Mouse (Mus musculus): ENCODE measurements around the gene 1700021F05Rik. TPM values are rescaled to one million over a fixed set of nuclear protein-coding genes. Genes with fewer than 3 reads are reported as not detected.

1700021F05Rik gene
- polyA plus RNA-seq (2014; fragmentation: Nextera tagmentation; extraction: Ambion mirVana) = 74.3 and 81.8 TPM in 2 replicates

- DNase-seq (ENCODE audit: low spot score) = peak; percentile 94
- WGBS = under 1% methylated on average over 51 of the region's 56 CpGs
- peak; percentile 99 for ATAC-seq
- H3K9ac ChIP-seq (ENCODE audit: low read length) = peak within 1 kb of the TSS; percentile 76
- peak within 1 kb of the TSS; percentile 66 for H3K4me2 ChIP-seq (ENCODE audit: low read length)
- H3K9me3 ChIP-seq (replicated peaks; ENCODE audit: control insufficient read depth, low read length) = no peaks in the 10 kb centered on the region
- peaks cover 9% of the 10 kb centered on the region for H3K36me3 ChIP-seq (ENCODE audit: control insufficient read depth, insufficient read depth, low read length)
- peaks cover 6% of the 10 kb centered on the region for H3K4me1 ChIP-seq (ENCODE audit: control insufficient read depth, insufficient read depth, low read length)
- H3K27me3 ChIP-seq (replicated peaks; ENCODE audit: control insufficient read depth, insufficient read depth, low read length) = no peaks in the 10 kb centered on the region
- no peak within 1 kb of the TSS; the same call in 1 of the 2 replicates for H3K27ac ChIP-seq (ENCODE audit: low read depth, low read length)
- peak within 1 kb of the TSS; percentile 86 for H3K4me3 ChIP-seq (ENCODE audit: low read depth, low read length)
Observed at GRCm38 (mm10) chr10:43540442-43541152, at the start of gene 1700021F05Rik. Gene 1700021F05Rik, minus strand, starts transcription at chr10:43540994.

- Histone ChIP-seq H3K9me3 (replicated peaks; ENCODE audit: control insufficient read depth, low read length) (no peaks in the 10 kb centered on the region), H3K36me3 (ENCODE audit: control insufficient read depth, insufficient read depth, low read length) (peaks cover 13% of the 10 kb centered on the region), H3K9ac (ENCODE audit: low read length) (no peak overlapping the region), H3K27me3 (replicated peaks; ENCODE audit: control insufficient read depth, insufficient read depth, low read length) (no peaks in the 10 kb centered on the region), H3K4me2 (ENCODE audit: low read length) (no peak overlapping the region), H3K27ac (ENCODE audit: low read depth, low read length) (no peak overlapping the region), H3K4me1 (ENCODE audit: control insufficient read depth, insufficient read depth, low read length) (no peaks in the 10 kb centered on the region), H3K4me3 (ENCODE audit: low read depth, low read length) (no peak overlapping the region)
- 74% methylated on average over 8 of the region's 8 CpGs for whole genome bisulfite sequencing
- DNase-seq (ENCODE audit: low spot score) (no peak), ATAC-seq (no peak)
Observed at GRCm38 (mm10) chr10:43588470-43589177, 47.8 kb upstream of the 1700021F05Rik start.

DNA sequence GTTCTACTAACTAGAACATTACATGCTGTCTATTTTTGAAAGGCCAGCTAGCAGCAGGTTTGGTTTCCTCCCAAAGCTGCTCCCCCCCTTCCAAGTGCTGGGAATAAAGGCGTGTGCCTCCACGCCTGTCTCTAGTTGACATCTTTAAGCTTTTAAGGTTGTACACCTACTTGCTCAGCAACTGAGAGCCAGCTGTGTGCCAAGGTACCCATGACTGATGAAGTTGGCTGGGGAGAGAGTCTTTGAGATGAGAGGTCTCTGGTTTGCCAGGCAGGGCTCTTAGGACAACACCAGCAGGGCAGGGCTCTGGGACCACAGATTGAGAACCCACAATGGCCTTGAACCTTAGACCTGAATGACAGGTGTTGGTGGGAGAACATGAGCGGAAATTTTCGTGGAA, 43.7 kb upstream of the 1700021F05Rik start:
- Histone ChIP-seq H3K9me3 (replicated peaks; ENCODE audit: control insufficient read depth, low read length) (no peaks in the 10 kb centered on the region), H3K27ac (ENCODE audit: low read depth, low read length) (no peak overlapping the region), H3K36me3 (ENCODE audit: control insufficient read depth, insufficient read depth, low read length) (peaks cover 31% of the 10 kb centered on the region), H3K9ac (ENCODE audit: low read length) (no peak overlapping the region), H3K4me3 (ENCODE audit: low read depth, low read length) (no peak overlapping the region), H3K27me3 (replicated peaks; ENCODE audit: control insufficient read depth, insufficient read depth, low read length) (no peaks in the 10 kb centered on the region), H3K4me1 (ENCODE audit: control insufficient read depth, insufficient read depth, low read length) (peaks cover 2% of the 10 kb centered on the region; the same call in 1 of the 2 replicates), H3K4me2 (ENCODE audit: low read length) (no peak overlapping the region)
- WGBS = 95% methylated on average over 4 of the region's 4 CpGs
- ATAC-seq (no peak), DNase-seq (ENCODE audit: low spot score) (no peak)

- no peaks in the 10 kb centered on the region for H3K27me3 ChIP-seq (replicated peaks; ENCODE audit: control insufficient read depth, insufficient read depth, low read length)
- 52% methylated on average over 3 of the region's 3 CpGs for WGBS
- H3K9me3 ChIP-seq (replicated peaks; ENCODE audit: control insufficient read depth, low read length) = no peaks in the 10 kb centered on the region
- peak overlapping the region; percentile 97 for H3K27ac ChIP-seq (ENCODE audit: low read depth, low read length)
- H3K9ac ChIP-seq (ENCODE audit: low read length) = peak overlapping the region; percentile 99
- peaks cover 7% of the 10 kb centered on the region for H3K4me1 ChIP-seq (ENCODE audit: control insufficient read depth, insufficient read depth, low read length)
- peaks cover 31% of the 10 kb centered on the region for H3K36me3 ChIP-seq (ENCODE audit: control insufficient read depth, insufficient read depth, low read length)
- ATAC-seq = no peak
- H3K4me3 ChIP-seq (ENCODE audit: low read depth, low read length) = peak overlapping the region; percentile 85
- DNase-seq (ENCODE audit: low spot score) = no peak
- H3K4me2 ChIP-seq (ENCODE audit: low read length) = peak overlapping the region; percentile 81
Observed at GRCm38 (mm10) chr10:43581260-43581659, 40.5 kb upstream of the 1700021F05Rik start.

GRCm38 (mm10) chr10:43580649-43581078, 39.9 kb upstream of the 1700021F05Rik start:
- Histone ChIP-seq H3K9me3 (replicated peaks; ENCODE audit: control insufficient read depth, low read length) (no peaks in the 10 kb centered on the region), H3K4me3 (ENCODE audit: low read depth, low read length) (peak overlapping the region; percentile 85), H3K27me3 (replicated peaks; ENCODE audit: control insufficient read depth, insufficient read depth, low read length) (no peaks in the 10 kb centered on the region), H3K36me3 (ENCODE audit: control insufficient read depth, insufficient read depth, low read length) (peaks cover 31% of the 10 kb centered on the region), H3K4me2 (ENCODE audit: low read length) (peak overlapping the region; percentile 81), H3K27ac (ENCODE audit: low read depth, low read length) (peak overlapping the region; percentile 97), H3K4me1 (ENCODE audit: control insufficient read depth, insufficient read depth, low read length) (peaks cover 7% of the 10 kb centered on the region), H3K9ac (ENCODE audit: low read length) (peak overlapping the region; percentile 99)
- ATAC-seq = peak; percentile 38
- whole genome bisulfite sequencing = under 1% methylated on average over 15 of the region's 15 CpGs
- DNase-seq (ENCODE audit: low spot score) = peak; percentile 94

DNA sequence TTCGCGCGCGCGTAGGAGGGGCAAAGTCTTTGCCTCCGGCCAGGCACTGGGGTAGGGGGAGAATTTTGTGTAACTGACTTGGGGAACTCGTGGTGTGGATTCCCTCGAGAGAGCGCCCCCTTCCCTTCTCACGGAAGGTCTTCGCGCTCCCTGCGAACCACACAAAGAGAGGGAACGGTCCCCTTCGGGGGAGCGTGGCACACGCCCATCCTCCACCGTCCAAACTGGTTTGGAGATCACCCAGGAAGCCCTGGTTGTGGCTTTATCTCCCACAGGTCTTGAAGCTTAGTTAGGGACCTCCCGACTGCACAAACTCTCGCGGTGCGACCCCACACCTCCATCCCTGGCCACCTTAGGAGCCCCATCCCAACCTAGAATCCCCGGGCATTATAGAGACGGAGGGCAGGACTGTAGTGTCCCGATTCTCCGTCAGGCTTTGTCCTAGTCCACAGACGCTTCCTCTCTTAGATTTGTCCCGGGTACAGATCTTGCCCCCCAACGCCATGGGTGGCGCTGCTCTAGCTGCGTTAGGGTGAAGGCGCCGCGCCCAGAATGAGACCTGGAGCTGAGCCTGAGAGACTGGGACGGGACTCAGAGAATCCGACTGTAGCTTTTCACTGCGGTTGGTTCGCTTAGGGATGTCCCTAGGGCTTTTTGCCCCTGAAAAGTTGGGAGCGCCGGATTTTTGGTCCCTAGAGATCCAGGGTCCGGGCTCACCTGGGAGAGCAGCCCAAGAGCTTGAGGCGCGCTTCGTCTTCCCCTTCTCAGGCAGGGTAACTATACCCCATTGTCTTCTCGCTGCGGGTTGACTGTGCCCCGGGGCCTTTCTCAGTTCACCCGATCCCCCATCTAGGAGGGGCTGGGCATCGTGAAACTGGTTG, 38.8 kb upstream of the 1700021F05Rik start:
- H3K9me3 ChIP-seq (replicated peaks; ENCODE audit: control insufficient read depth, low read length) = no peaks in the 10 kb centered on the region
- peak overlapping the region; percentile 81 for H3K4me2 ChIP-seq (ENCODE audit: low read length)
- ATAC-seq (peak; percentile 42), DNase-seq (ENCODE audit: low spot score) (peak; percentile 80)
- under 1% methylated on average over 49 of the region's 49 CpGs for WGBS
- peaks cover 28% of the 10 kb centered on the region for H3K36me3 ChIP-seq (ENCODE audit: control insufficient read depth, insufficient read depth, low read length)
- H3K4me1 ChIP-seq (ENCODE audit: control insufficient read depth, insufficient read depth, low read length) = peaks cover 7% of the 10 kb centered on the region
- H3K4me3 ChIP-seq (ENCODE audit: low read depth, low read length) = peak overlapping the region; percentile 85
- H3K27me3 ChIP-seq (replicated peaks; ENCODE audit: control insufficient read depth, insufficient read depth, low read length) = no peaks in the 10 kb centered on the region
- peak overlapping the region; percentile 99 for H3K9ac ChIP-seq (ENCODE audit: low read length)
- peak overlapping the region; percentile 97 for H3K27ac ChIP-seq (ENCODE audit: low read depth, low read length)

GRCm38 (mm10) chr10:43578754-43579380, 38.1 kb upstream of the 1700021F05Rik start:
- H3K4me1 ChIP-seq (ENCODE audit: control insufficient read depth, insufficient read depth, low read length) = peaks cover 7% of the 10 kb centered on the region
- ATAC-seq = peak; percentile 88
- H3K4me2 ChIP-seq (ENCODE audit: low read length) = peak overlapping the region; percentile 81
- peak overlapping the region; percentile 97 for H3K27ac ChIP-seq (ENCODE audit: low read depth, low read length)
- peak; percentile 90 for DNase-seq (ENCODE audit: low spot score)
- under 1% methylated on average over 52 of the region's 65 CpGs for WGBS
- peak overlapping the region; percentile 85 for H3K4me3 ChIP-seq (ENCODE audit: low read depth, low read length)
- no peaks in the 10 kb centered on the region for H3K9me3 ChIP-seq (replicated peaks; ENCODE audit: control insufficient read depth, low read length)
- no peaks in the 10 kb centered on the region for H3K27me3 ChIP-seq (replicated peaks; ENCODE audit: control insufficient read depth, insufficient read depth, low read length)
- peak overlapping the region; percentile 99 for H3K9ac ChIP-seq (ENCODE audit: low read length)
- H3K36me3 ChIP-seq (ENCODE audit: control insufficient read depth, insufficient read depth, low read length) = peaks cover 21% of the 10 kb centered on the region

DNA sequence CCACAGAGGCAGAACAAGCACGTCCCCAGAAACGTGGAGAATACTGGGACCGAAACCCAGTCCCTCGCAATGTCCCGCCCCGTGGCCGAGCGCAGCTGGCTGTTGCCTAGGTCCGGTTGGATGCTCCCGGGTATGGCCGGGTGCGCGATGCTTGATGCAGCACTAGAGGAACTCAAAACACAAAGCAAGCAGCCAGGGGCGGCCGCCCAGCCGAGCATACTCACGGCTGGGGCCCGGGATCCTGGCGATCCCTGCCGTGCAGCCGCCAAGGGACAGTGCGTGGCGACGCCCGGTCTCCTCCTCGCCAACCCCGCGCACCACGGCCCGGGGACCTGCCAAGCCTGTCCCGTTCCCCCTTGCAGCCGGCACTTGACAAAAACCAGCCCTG, 37.6 kb upstream of the 1700021F05Rik start:
- Histone ChIP-seq H3K4me3 (ENCODE audit: low read depth, low read length) (peak overlapping the region; percentile 85), H3K9ac (ENCODE audit: low read length) (peak overlapping the region; percentile 99), H3K4me1 (ENCODE audit: control insufficient read depth, insufficient read depth, low read length) (peaks cover 7% of the 10 kb centered on the region), H3K27me3 (replicated peaks; ENCODE audit: control insufficient read depth, insufficient read depth, low read length) (no peaks in the 10 kb centered on the region), H3K9me3 (replicated peaks; ENCODE audit: control insufficient read depth, low read length) (no peaks in the 10 kb centered on the region), H3K4me2 (ENCODE audit: low read length) (peak overlapping the region; percentile 81), H3K36me3 (ENCODE audit: control insufficient read depth, insufficient read depth, low read length) (peaks cover 16% of the 10 kb centered on the region), H3K27ac (ENCODE audit: low read depth, low read length) (peak overlapping the region; percentile 97)
- DNase-seq (ENCODE audit: low spot score) (peak; percentile 74), ATAC-seq (peak; percentile 56)
- WGBS = 0% methylated on average over 32 of the region's 32 CpGs
